Mouse (Mus musculus) olfactory bulb, adult 2 months (tissue): ENCODE measurements at regions not wholly inside any gene's neighbourhood (a gene's known extent, or its start where the extent isn't known, plus 50 kb on each side); places are given as distances from the start of the nearest gene placed in this dataset.

Source experiments
- CTCF ChIP-seq: fragments of 200-500 bp; IDR thresholded peaks from 2 replicates; pipeline ENCODE4 v1.5.1; 2012; ENCODE audit warnings: low read depth, mild to moderate bottlenecking, low read length, moderate library complexity; ENCODE audit not compliant: insufficient read depth
- POLR2A ChIP-seq: fragments of 200-500 bp; IDR thresholded peaks from 2 replicates; pipeline ENCODE4 v1.6.1; 2012; ENCODE audit warnings: mild to moderate bottlenecking, low read depth, low read length, moderate library complexity; ENCODE audit not compliant: insufficient read depth

DNA sequence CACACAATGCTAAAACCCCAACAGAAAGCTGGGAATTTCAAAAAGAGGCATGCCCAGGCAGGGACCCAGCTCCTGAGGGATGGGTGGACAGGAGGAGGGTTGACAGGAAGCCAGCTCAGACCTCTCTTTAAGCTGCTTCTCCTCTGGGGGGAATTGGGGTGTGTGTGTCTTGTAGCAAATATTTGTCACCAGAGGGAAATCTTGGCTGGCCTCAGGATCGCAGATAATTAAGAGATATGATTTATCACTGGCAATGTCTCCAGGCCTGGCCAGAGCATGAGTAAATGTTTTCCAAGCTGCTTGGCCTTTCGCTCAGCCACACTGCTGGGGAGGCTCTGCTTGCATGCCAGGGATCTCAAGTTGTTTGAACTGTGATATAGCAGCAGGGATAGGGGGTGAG, 189.6 kb upstream of the Klf4 start:
- TF ChIP-seq CTCF: no peak
- TF ChIP-seq POLR2A: no peak
